Mouse (Mus musculus) liver, embryonic 13.5 days (tissue): Measurements from ENCODE around the gene Ndufa7. TPM values are rescaled to one million over a fixed set of nuclear protein-coding genes. Genes with fewer than 3 reads are reported as not detected.
A peak's percentile ranks its signal among the peaks of the same experiment; 100 is the strongest.
"Not testable (repeated sequence)": the region's sequence is repeated elsewhere in the genome, so short reads cannot be mapped to it uniquely, and the experiment has no call there.

ENCODE experiments used
- ATAC-seq: fragments of 200-750 bp; cut with Nextera tagmentation; 2 replicates; pipeline ENCODE4 v1.8.0; 2017; ENCODE audit warnings: low read depth, mild to moderate bottlenecking, moderate number of reproducible peaks, moderate library complexity
- DNase-seq: peaks from one replicate; pipeline ENCODE4 v3.0.0; 2022
- H3K27ac ChIP-seq: fragments of 300-500 bp; sonication (generic); 2 replicates; pipeline ENCODE4 v1.5.1; 2015; ENCODE audit warnings: moderate library complexity, mild to moderate bottlenecking, inconsistent platforms
- H3K27me3 ChIP-seq: fragments of 300-500 bp; sonication (generic); 2 replicates; pipeline ENCODE4 v1.6.1; 2015; ENCODE audit warnings: mild to moderate bottlenecking, inconsistent platforms
- H3K36me3 ChIP-seq: fragments of 300-500 bp; sonication (generic); 2 replicates; pipeline ENCODE4 v1.6.1; 2015; ENCODE audit warnings: mild to moderate bottlenecking, inconsistent platforms
- H3K4me1 ChIP-seq: fragments of 300-500 bp; sonication (generic); replicated peaks from 2 replicates; pipeline ENCODE4 v1.6.1; 2015; ENCODE audit warnings: inconsistent platforms
- H3K4me2 ChIP-seq: fragments of 300-500 bp; sonication (generic); 2 replicates; pipeline ENCODE4 v1.6.1; 2015; ENCODE audit warnings: inconsistent platforms, mild to moderate bottlenecking, moderate library complexity
- H3K4me3 ChIP-seq: fragments of 300-500 bp; sonication (generic); replicated peaks from 2 replicates; pipeline ENCODE4 v1.5.1; 2015; ENCODE audit warnings: mild to moderate bottlenecking, inconsistent platforms
- H3K9ac ChIP-seq: fragments of 300-500 bp; sonication (generic); 2 replicates; pipeline ENCODE4 v1.6.1; 2015; ENCODE audit warnings: mild to moderate bottlenecking, inconsistent platforms
- H3K9me3 ChIP-seq: fragments of 300-500 bp; sonication (generic); replicated peaks from 2 replicates; pipeline ENCODE4 v1.6.1; 2016; ENCODE audit warnings: inconsistent platforms
- WGBS: fragments of 180-500 bp; shearing (Covaris S2); methylation state at CpG from one replicate; pipeline ENCODE4 v1.1.7; 2015; ENCODE audit not compliant: insufficient replicate concordance; 5-methylcytosine and 5-hydroxymethylcytosine counted together
- polyA plus RNA-seq: library from polyadenylated mRNA; unstranded; fragments of >200 nt; fragmentation: Nextera tagmentation; extraction: Ambion mirVana; gene quantifications from 2 replicates; pipeline ENCODE4 v1.2.1, GENCODE M21; 2015

Ndufa7 gene
- polyA plus RNA-seq, 1 experiment from 2014 or later = 284 TPM

- H3K27ac ChIP-seq = peak overlapping the region; percentile 39; the same call in 1 of the 2 replicates
- ATAC-seq (no peak), DNase-seq (no peak)
These were observed 4.5 kb downstream of the Ndufa7 start for GRCm38 (mm10) chr17:33828892-33829291.

GRCm38 (mm10) chr17:33829561-33829960 is 5.2 kb downstream of the Ndufa7 start:
- H3K4me2 ChIP-seq = no peak overlapping the region
- DNase-seq (no peak), ATAC-seq (no peak)
- H3K27ac ChIP-seq = 0 out of 2 replicates have a peak overlapping the region, but pooled peaks have one; percentile 39
- H3K9me3 ChIP-seq = no peaks in the 10 kb centered on the region
- 87% methylated on average over 10 of the region's 10 CpGs for WGBS
- H3K9ac ChIP-seq = no peak overlapping the region
- peaks cover 29% of the 10 kb centered on the region for H3K4me1 ChIP-seq
- no peak overlapping the region for H3K4me3 ChIP-seq
- H3K27me3 ChIP-seq = no peaks in the 10 kb centered on the region
- peaks cover 51% of the 10 kb centered on the region for H3K36me3 ChIP-seq

More at GRCm38 (mm10) chr17:33828892-33829291, 4.5 kb downstream of the Ndufa7 start:
- Histone ChIP-seq H3K36me3 (peaks cover 44% of the 10 kb centered on the region), H3K9me3 (no peaks in the 10 kb centered on the region), H3K4me3 (no peak overlapping the region), H3K27me3 (no peaks in the 10 kb centered on the region), H3K4me1 (peaks cover 29% of the 10 kb centered on the region), H3K4me2 (no peak overlapping the region), H3K9ac (no peak overlapping the region)
- 50% methylated on average over 2 of the region's 2 CpGs for WGBS

- peak within 1 kb of the TSS; percentile 80 for H3K4me3 ChIP-seq
- H3K27me3 ChIP-seq = no peaks in the 10 kb centered on the region
- H3K27ac ChIP-seq = peak within 1 kb of the TSS; percentile 15; the same call in 1 of the 2 replicates
- peaks cover 31% of the 10 kb centered on the region for H3K4me1 ChIP-seq
- under 1% methylated on average over 45 of the region's 45 CpGs for WGBS
- ATAC-seq = peak; percentile 90
- peaks cover 20% of the 10 kb centered on the region for H3K36me3 ChIP-seq
- peak within 1 kb of the TSS; percentile 86 for H3K4me2 ChIP-seq
- no peaks in the 10 kb centered on the region for H3K9me3 ChIP-seq
- peak; percentile 87 for DNase-seq
- H3K9ac ChIP-seq = peak within 1 kb of the TSS; percentile 74
These were observed 18.8 kb downstream of the Ndufa7 start, which contains the start of gene Cd320 for GRCm38 (mm10) chr17:33842966-33843795. Cd320 (plus strand) TSS chr17:33843091.

GRCm38 (mm10) chr17:33844196-33844595 is 19.8 kb downstream of the Ndufa7 start:
- H3K4me1 ChIP-seq = peaks cover 31% of the 10 kb centered on the region
- 63% methylated on average over 1 of the region's 1 CpGs for WGBS
- no peaks in the 10 kb centered on the region for H3K9me3 ChIP-seq
- ATAC-seq = no peak
- 0 out of 2 replicates have a peak overlapping the region, but pooled peaks have one; percentile 80 for H3K4me3 ChIP-seq
- no peak for DNase-seq
- H3K36me3 ChIP-seq = peaks cover 10% of the 10 kb centered on the region; the same call in 1 of the 2 replicates
- peak overlapping the region; percentile 51 for H3K9ac ChIP-seq
- no peak overlapping the region for H3K27ac ChIP-seq
- H3K27me3 ChIP-seq = no peaks in the 10 kb centered on the region
- H3K4me2 ChIP-seq = peak overlapping the region; percentile 86

- H3K27me3 ChIP-seq = no peaks in the 10 kb centered on the region
- no peak for ATAC-seq
- H3K9me3 ChIP-seq = no peaks in the 10 kb centered on the region
- WGBS = 56% methylated on average over 8 of the region's 8 CpGs
- H3K4me2 ChIP-seq = no peak overlapping the region
- H3K36me3 ChIP-seq = 0 out of 2 replicates have a peak, but pooled peaks cover 8% of the 10 kb centered on the region
- H3K27ac ChIP-seq = no peak overlapping the region
- DNase-seq = no peak
- H3K4me3 ChIP-seq = no peak overlapping the region
- peaks cover 21% of the 10 kb centered on the region for H3K4me1 ChIP-seq
- H3K9ac ChIP-seq = peak overlapping the region; percentile 29; the same call in 1 of the 2 replicates
These were observed 23.8 kb downstream of the Ndufa7 start for GRCm38 (mm10) chr17:33848139-33848538.

GRCm38 (mm10) chr17:33851331-33851730 is 27.0 kb downstream of the Ndufa7 start:
- no peak overlapping the region for H3K27ac ChIP-seq
- DNase-seq = no peak

GRCm38 (mm10) chr17:33857816-33858215 is 33.4 kb downstream of the Ndufa7 start:
- WGBS = 78% methylated on average over 4 of the region's 4 CpGs
- no peak overlapping the region for H3K27ac ChIP-seq
- H3K27me3 ChIP-seq = no peaks in the 10 kb centered on the region
- no peak overlapping the region for H3K4me3 ChIP-seq
- no peaks in the 10 kb centered on the region for H3K36me3 ChIP-seq
- H3K9me3 ChIP-seq = no peaks in the 10 kb centered on the region
- no peak overlapping the region for H3K4me2 ChIP-seq
- H3K9ac ChIP-seq = no peak overlapping the region
- no peaks in the 10 kb centered on the region for H3K4me1 ChIP-seq
- ATAC-seq (no peak), DNase-seq (no peak)

More at GRCm38 (mm10) chr17:33851331-33851730, 27.0 kb downstream of the Ndufa7 start:
- H3K4me2 ChIP-seq = no peak overlapping the region
- 29% methylated on average over 1 of the region's 1 CpGs for WGBS
- H3K4me1 ChIP-seq = 0 out of 2 replicates have a peak, but pooled peaks cover 3% of the 10 kb centered on the region
- H3K36me3 ChIP-seq = 0 out of 2 replicates have a peak, but pooled peaks cover 8% of the 10 kb centered on the region
- H3K9ac ChIP-seq = no peak overlapping the region
- no peaks in the 10 kb centered on the region for H3K27me3 ChIP-seq
- ATAC-seq = peak; percentile 51; the same call in 1 of the 2 replicates
- H3K9me3 ChIP-seq = no peaks in the 10 kb centered on the region
- no peak overlapping the region for H3K4me3 ChIP-seq

- 18% methylated on average over 9 of the region's 9 CpGs for WGBS
- Histone ChIP-seq H3K27ac (no peak overlapping the region), H3K4me1 (peaks cover 6% of the 10 kb centered on the region), H3K27me3 (no peaks in the 10 kb centered on the region), H3K4me3 (no peak overlapping the region), H3K4me2 (peak overlapping the region; percentile 41), H3K9me3 (no peaks in the 10 kb centered on the region), H3K36me3 (no peaks in the 10 kb centered on the region), H3K9ac (no peak overlapping the region; the same call in 1 of the 2 replicates)
- ATAC-seq = peak; percentile 53; the same call in 1 of the 2 replicates
- peak; percentile 59 for DNase-seq
These were observed 41.1 kb downstream of the Ndufa7 start for GRCm38 (mm10) chr17:33865330-33866030.

- peaks cover 38% of the 10 kb centered on the region for H3K36me3 ChIP-seq
- 94% methylated on average over 6 of the region's 12 CpGs for WGBS
- DNase-seq, H3K9ac ChIP-seq, H3K27me3 ChIP-seq, H3K27ac ChIP-seq, H3K9me3 ChIP-seq, H3K4me3 ChIP-seq, ATAC-seq, H3K4me2 ChIP-seq, H3K4me1 ChIP-seq: not testable (repeated sequence)
These were observed 49.2 kb downstream of the Ndufa7 start, which contains the start of gene Gm7029 for GRCm38 (mm10) chr17:33873537-33873936. Gm7029 (plus strand) TSS chr17:33873837.

GRCm38 (mm10) chr17:33874411-33874810 is 50.0 kb downstream of the Ndufa7 start:
- ATAC-seq (no peak), DNase-seq (no peak)
- Histone ChIP-seq H3K9ac (no peak overlapping the region), H3K27ac (no peak overlapping the region), H3K9me3 (no peaks in the 10 kb centered on the region), H3K27me3 (no peaks in the 10 kb centered on the region), H3K36me3 (peaks cover 46% of the 10 kb centered on the region), H3K4me2 (no peak overlapping the region), H3K4me1 (no peaks in the 10 kb centered on the region), H3K4me3 (no peak overlapping the region)
- WGBS = 87% methylated on average over 11 of the region's 11 CpGs

GRCm38 (mm10) chr17:33875797-33876196 is 51.4 kb downstream of the Ndufa7 start:
- not testable (repeated sequence) for H3K9ac ChIP-seq, H3K4me2 ChIP-seq, H3K9me3 ChIP-seq, DNase-seq, H3K27me3 ChIP-seq, ATAC-seq, H3K4me1 ChIP-seq, H3K4me3 ChIP-seq, H3K27ac ChIP-seq
- H3K36me3 ChIP-seq = peaks cover 60% of the 10 kb centered on the region
- WGBS = 84% methylated on average over 5 of the region's 5 CpGs
